Mouse (Mus musculus) cerebellum, adult 9-10 months (tissue): ENCODE measurements at regions not wholly inside any gene's neighbourhood (a gene's known extent, or its start where the extent isn't known, plus 50 kb on each side); places are given as distances from the start of the nearest gene placed in this dataset.

Experiments
- DNase-seq: peaks from one replicate; pipeline ENCODE4 v3.0.0; 2022

GRCm38 (mm10) chr4:55726081-55726480 is 193.8 kb upstream of the Klf4 start:
- no peak for DNase-seq

- DNase-seq, result no peak
These were observed 192.0 kb upstream of the Klf4 start for GRCm38 (mm10) chr4:55724286-55724685.

- DNase-seq, result no peak
These were observed 190.9 kb upstream of the Klf4 start for GRCm38 (mm10) chr4:55723124-55723523.

- no peak for DNase-seq
These were observed 190.1 kb upstream of the Klf4 start for GRCm38 (mm10) chr4:55722388-55722787.

- no peak for DNase-seq
These were observed 189.6 kb upstream of the Klf4 start for GRCm38 (mm10) chr4:55721834-55722233.

- DNase-seq, result no peak
These were observed 186.2 kb upstream of the Klf4 start for GRCm38 (mm10) chr4:55718438-55718837.

- no peak for DNase-seq
These were observed 183.9 kb upstream of the Klf4 start for GRCm38 (mm10) chr4:55716161-55716651.

- no peak for DNase-seq
These were observed 179.5 kb upstream of the Klf4 start for GRCm38 (mm10) chr4:55711500-55712341.

- no peak for DNase-seq
These were observed 178.2 kb upstream of the Klf4 start for GRCm38 (mm10) chr4:55710476-55710875.

- no peak for DNase-seq
These were observed 176.5 kb upstream of the Klf4 start for GRCm38 (mm10) chr4:55708808-55709207.

- no peak for DNase-seq
These were observed 175.7 kb upstream of the Klf4 start for GRCm38 (mm10) chr4:55707916-55708315.

GRCm38 (mm10) chr4:55704921-55705320 is 172.7 kb upstream of the Klf4 start:
- DNase-seq, result no peak

- no peak for DNase-seq
These were observed 171.2 kb upstream of the Klf4 start for GRCm38 (mm10) chr4:55703346-55703916.

GRCm38 (mm10) chr4:55701334-55701733 is 169.1 kb upstream of the Klf4 start:
- no peak for DNase-seq

GRCm38 (mm10) chr4:55699917-55700316 is 167.7 kb upstream of the Klf4 start:
- no peak for DNase-seq

GRCm38 (mm10) chr4:55699161-55699560 is 166.9 kb upstream of the Klf4 start:
- no peak for DNase-seq

GRCm38 (mm10) chr4:55697108-55697507 is 164.8 kb upstream of the Klf4 start:
- no peak for DNase-seq

GRCm38 (mm10) chr4:55696428-55696827 is 164.2 kb upstream of the Klf4 start:
- no peak for DNase-seq

- no peak for DNase-seq
These were observed 163.0 kb upstream of the Klf4 start for GRCm38 (mm10) chr4:55695246-55695645.

GRCm38 (mm10) chr4:55689479-55689878 is 157.2 kb upstream of the Klf4 start:
- no peak for DNase-seq

- DNase-seq, result no peak
These were observed 154.5 kb upstream of the Klf4 start for GRCm38 (mm10) chr4:55686771-55687170.

- no peak for DNase-seq
These were observed 140.0 kb upstream of the Klf4 start for GRCm38 (mm10) chr4:55672288-55672687.

GRCm38 (mm10) chr4:55670258-55670657 is 138.0 kb upstream of the Klf4 start:
- no peak for DNase-seq

GRCm38 (mm10) chr4:55664822-55665221 is 132.6 kb upstream of the Klf4 start:
- no peak for DNase-seq
